ENCODE assay signal across 15 mouse cellular contexts in genomic region chr9:45976884-45977283, GRCm38 (mm10). TPM values are rescaled to one million over a fixed set of nuclear protein-coding genes. Genes with fewer than 3 reads are reported as not detected.
A peak's percentile ranks its signal among the peaks of the same experiment; 100 is the strongest.
DNase-seq lines count a peak whose midpoint lies in the region; ATAC-seq and TF ChIP-seq lines count a peak whose summit lies in the region.
"Had no signal": no experiment of that assay in that cellular context is flagged by ENCODE, and none has a peak within 500 bp of the region (broad histone marks: within the 10 kb centered on the region; RNA-seq: fewer than 3 reads in every experiment).

No protein-coding gene starts in this region.

- no peak overlapping the region for H3K4me3 ChIP-seq in forebrain, postnatal 0 days (ENCODE audit: low read depth, low read length)
- H3K4me3 ChIP-seq in forebrain, embryonic 15.5 days: no peak overlapping the region
- no peak overlapping the region for H3K4me3 ChIP-seq in liver, adult 2 months (ENCODE audit: insufficient read depth, low read depth, low read length)
- H3K4me3 ChIP-seq: embryonic facial prominence, embryonic 12.5 days; forebrain, embryonic 12.5 days; heart, embryonic 15.5 days had no signal

- H3K4me1 ChIP-seq in forebrain, postnatal 0 days (ENCODE audit: insufficient read depth): peaks cover 6% of the 10 kb centered on the region; the same call in 1 of the 2 replicates
- peaks cover 23% of the 10 kb centered on the region for H3K4me1 ChIP-seq in forebrain, embryonic 15.5 days
- H3K4me1 ChIP-seq in liver, adult 2 months (ENCODE audit: control insufficient read depth, insufficient read depth, low read length): no peaks in the 10 kb centered on the region

- TF ChIP-seq POLR2A in liver, adult 2 months (IDR thresholded peaks at IDR 0.05; ENCODE audit: extremely low read depth, insufficient read depth, low read length): no peak

- no peak for DNase-seq in forebrain, postnatal 0 days
- peak; percentile 38 for DNase-seq in liver, adult 2 months (ENCODE audit: extremely low read depth, low read depth, low spot score)
- DNase-seq in liver: no peak
- DNase-seq in thymus, postnatal 25 days: peak; percentile 24
- no peak for DNase-seq in thymus, adult 18-20 months
- no peak for DNase-seq in neural tube, embryonic 10.5 days (ENCODE audit: extremely low spot score, low spot score)
- DNase-seq in testis, postnatal 14 days (ENCODE audit: low spot score): no peak
- DNase-seq: adrenal gland, postnatal 25 days; cerebellum, adult 9-11 months; gastrocnemius, postnatal 36 days had no signal

- no peak overlapping the region for H3K4me2 ChIP-seq in forebrain, postnatal 0 days (ENCODE audit: low read depth)
- H3K4me2 ChIP-seq in forebrain, embryonic 15.5 days (replicated peaks): no peak overlapping the region
- H3K4me2 ChIP-seq: embryonic facial prominence, embryonic 12.5 days; forebrain, embryonic 12.5 days; heart, embryonic 15.5 days had no signal

- no peak overlapping the region for H3K9ac ChIP-seq in forebrain, postnatal 0 days
- no peak overlapping the region for H3K9ac ChIP-seq in forebrain, embryonic 15.5 days (replicated peaks)
- H3K9ac ChIP-seq in liver, adult 2 months (ENCODE audit: low read depth, low read length): no peak overlapping the region
- H3K9ac ChIP-seq: embryonic facial prominence, embryonic 12.5 days; forebrain, embryonic 12.5 days; heart, embryonic 15.5 days had no signal

- H3K36me3 ChIP-seq in forebrain, postnatal 0 days (ENCODE audit: insufficient read depth): peaks cover 33% of the 10 kb centered on the region
- peaks cover 39% of the 10 kb centered on the region for H3K36me3 ChIP-seq in forebrain, embryonic 15.5 days
- peaks cover 40% of the 10 kb centered on the region for H3K36me3 ChIP-seq in liver, adult 2 months (ENCODE audit: control insufficient read depth, insufficient read depth, low read length)

- H3K27ac ChIP-seq in forebrain, postnatal 0 days (ENCODE audit: low read depth, low read length): no peak overlapping the region
- H3K27ac ChIP-seq in forebrain, embryonic 15.5 days (replicated peaks): no peak overlapping the region
- H3K27ac ChIP-seq in liver, adult 2 months (replicated peaks; ENCODE audit: insufficient read depth, low read depth, low read length): no peak overlapping the region
- H3K27ac ChIP-seq: embryonic facial prominence, embryonic 12.5 days; forebrain, embryonic 12.5 days; heart, embryonic 15.5 days had no signal

- TF ChIP-seq CTCF in forebrain, postnatal 0 days (IDR thresholded peaks at IDR 0.05; ENCODE audit: low read depth): peak; percentile 36
- 0 out of 2 replicates have a peak, but pooled peaks have one; percentile 9 for TF ChIP-seq CTCF in liver, adult 2 months (IDR thresholded peaks at IDR 0.05; ENCODE audit: low read depth, low read length)

- 75% methylated on average over 2 of the region's 2 CpGs for WGBS in forebrain, postnatal 0 days
- WGBS in forebrain, embryonic 15.5 days: 77% methylated on average over 2 of the region's 2 CpGs
- WGBS in liver, adult 2 months: 73% methylated on average over 2 of the region's 2 CpGs

- peaks cover 16% of the 10 kb centered on the region for H3K79me2 ChIP-seq in liver, adult 2 months (ENCODE audit: control insufficient read depth, insufficient read depth, low read length)

- no peak for ATAC-seq in forebrain, postnatal 0 days
- ATAC-seq in forebrain, embryonic 15.5 days (replicated peaks): no peak
- ATAC-seq: hindbrain, embryonic 16.5 days had no signal

- no peaks in the 10 kb centered on the region for H3K9me3 ChIP-seq in forebrain, postnatal 0 days (ENCODE audit: low read length)
- H3K9me3 ChIP-seq in forebrain, embryonic 15.5 days: no peaks in the 10 kb centered on the region
- H3K9me3 ChIP-seq: embryonic facial prominence, embryonic 12.5 days; forebrain, embryonic 12.5 days; heart, embryonic 15.5 days had no signal

- no peaks in the 10 kb centered on the region for H3K27me3 ChIP-seq in forebrain, postnatal 0 days (ENCODE audit: insufficient read depth, low read length)
- H3K27me3 ChIP-seq in forebrain, embryonic 15.5 days: no peaks in the 10 kb centered on the region
- no peaks in the 10 kb centered on the region for H3K27me3 ChIP-seq in liver, adult 2 months (ENCODE audit: control insufficient read depth, insufficient read depth, low read length)
- H3K27me3 ChIP-seq: embryonic facial prominence, embryonic 12.5 days; forebrain, embryonic 12.5 days; heart, embryonic 15.5 days had no signal

RNA-seq across cellular contexts. Expression of gene Sidt2, which starts 21.8 kb away (rescaled TPM):
- total RNA-seq in forebrain, postnatal 0 days (2014; rRNA removed): 65.6 and 77.5 TPM in 2 replicates
- polyA plus RNA-seq in forebrain, postnatal 0 days (2015; fragmentation: Nextera tagmentation; extraction: Ambion mirVana): 33.5 and 46.5 TPM in 2 replicates
- polyA plus RNA-seq in forebrain, embryonic 15.5 days (2015; fragmentation: Nextera tagmentation; extraction: Ambion mirVana): 37.2 and 37.6 TPM in 2 replicates
- total RNA-seq in liver, adult 2 months (2014; rRNA removed): 48.9 and 60.9 TPM in 2 replicates
- 330 and 511 TPM in 2 replicates for polyA plus RNA-seq in liver, adult 2 months (2012; rRNA removed)

RNA-seq across cellular contexts. Expression of gene Pafah1b2, which starts 35.6 kb away (rescaled TPM):
- 318 and 354 TPM in 2 replicates for total RNA-seq in forebrain, postnatal 0 days (2014; rRNA removed)
- polyA plus RNA-seq in forebrain, postnatal 0 days (2015; fragmentation: Nextera tagmentation; extraction: Ambion mirVana): 222 and 258 TPM in 2 replicates
- 284 and 289 TPM in 2 replicates for polyA plus RNA-seq in forebrain, embryonic 15.5 days (2015; fragmentation: Nextera tagmentation; extraction: Ambion mirVana)
- total RNA-seq in liver, adult 2 months (2014; rRNA removed): 14.6 and 14.8 TPM in 2 replicates
- 12.0 and 14.2 TPM in 2 replicates for polyA plus RNA-seq in liver, adult 2 months (2012; rRNA removed)

RNA-seq across cellular contexts. Expression of gene Sik3, which starts 35.7 kb away (rescaled TPM):
- 24.2 and 27.9 TPM in 2 replicates for total RNA-seq in forebrain, postnatal 0 days (2014; rRNA removed)
- polyA plus RNA-seq in forebrain, postnatal 0 days (2015; fragmentation: Nextera tagmentation; extraction: Ambion mirVana): 8.4 and 9.3 TPM in 2 replicates
- 7.8 and 9.2 TPM in 2 replicates for polyA plus RNA-seq in forebrain, embryonic 15.5 days (2015; fragmentation: Nextera tagmentation; extraction: Ambion mirVana)
- total RNA-seq in liver, adult 2 months (2014; rRNA removed): 14.1 and 17.3 TPM in 2 replicates
- polyA plus RNA-seq in liver, adult 2 months (2012; rRNA removed): 14.9 and 16.5 TPM in 2 replicates

RNA-seq across cellular contexts. Expression of gene Tagln, which starts 41.0 kb away (rescaled TPM):
- 5.6 and 7.7 TPM in 2 replicates for total RNA-seq in forebrain, postnatal 0 days (2014; rRNA removed)
- polyA plus RNA-seq in forebrain, postnatal 0 days (2015; fragmentation: Nextera tagmentation; extraction: Ambion mirVana): 3.5 and 3.7 TPM in 2 replicates
- polyA plus RNA-seq in forebrain, embryonic 15.5 days (2015; fragmentation: Nextera tagmentation; extraction: Ambion mirVana): 2.6 and 2.8 TPM in 2 replicates
- 5.3 and 5.4 TPM in 2 replicates for total RNA-seq in liver, adult 2 months (2014; rRNA removed)
- polyA plus RNA-seq in liver, adult 2 months (2012; rRNA removed): 6.3 and 7.2 TPM in 2 replicates

Comparison
In these comparisons a context has a peak if more than half of its experiments do, and no peak if none do; other contexts are left out.
1. DNase-seq: peak in liver, adult 2 months (single experiment) and thymus, postnatal 25 days (single experiment); none in forebrain, postnatal 0 days (single experiment), liver (single experiment), thymus, adult 18-20 months (0 of 2), neural tube, embryonic 10.5 days (single experiment) and testis, postnatal 14 days (single experiment).
2. RNA of gene Pafah1b2, which starts 35.6 kb away (polyA plus RNA-seq): 284 to 289 TPM in forebrain, embryonic 15.5 days and 222 to 258 TPM in forebrain, postnatal 0 days; 12.0 to 14.2 TPM in liver, adult 2 months; every median in the first group is over 10 times any median in the second.